Mouse (Mus musculus) cortical plate, adult 2 months (tissue): ENCODE measurements around the gene Camkmt. TPM values are rescaled to one million over a fixed set of nuclear protein-coding genes. Genes with fewer than 3 reads are reported as not detected.

Experiments used
- H3K27ac ChIP-seq: fragments of 200-500 bp; 2 replicates; pipeline ENCODE4 v1.5.1; 2012; ENCODE audit warnings: low read length, control low read depth, inconsistent platforms; ENCODE audit not compliant: insufficient read depth
- H3K4me1 ChIP-seq: fragments of 200-500 bp; 2 replicates; pipeline ENCODE4 v1.6.1; 2011; ENCODE audit warnings: low read length; ENCODE audit not compliant: control insufficient read depth, insufficient read depth
- H3K4me3 ChIP-seq: fragments of 200-500 bp; 2 replicates; pipeline ENCODE4 v1.5.1; 2011; ENCODE audit warnings: mild to moderate bottlenecking, low read length, control low read depth; ENCODE audit not compliant: insufficient read depth
- CTCF ChIP-seq: fragments of 200-500 bp; IDR thresholded peaks from 2 replicates; pipeline ENCODE4 v1.5.1; 2011; ENCODE audit warnings: mild to moderate bottlenecking, control low read depth, low read length; ENCODE audit not compliant: insufficient read depth; ENCODE audit errors: extremely low read depth
- POLR2A ChIP-seq: fragments of 200-500 bp; IDR thresholded peaks from 2 replicates; pipeline ENCODE4 v1.6.1; 2011; ENCODE audit warnings: mild to moderate bottlenecking, low read length, control low read depth; ENCODE audit not compliant: insufficient read depth; ENCODE audit errors: extremely low read depth
- polyA plus RNA-seq: library from polyadenylated mRNA; depleted of rRNA; stranded (reverse); fragments of >200 nt; gene quantifications from 2 replicates; pipeline ENCODE4 v1.2.3, GENCODE M21; 2012

Camkmt gene
- polyA plus RNA-seq, 1 experiment, result 7.0 TPM

DNA sequence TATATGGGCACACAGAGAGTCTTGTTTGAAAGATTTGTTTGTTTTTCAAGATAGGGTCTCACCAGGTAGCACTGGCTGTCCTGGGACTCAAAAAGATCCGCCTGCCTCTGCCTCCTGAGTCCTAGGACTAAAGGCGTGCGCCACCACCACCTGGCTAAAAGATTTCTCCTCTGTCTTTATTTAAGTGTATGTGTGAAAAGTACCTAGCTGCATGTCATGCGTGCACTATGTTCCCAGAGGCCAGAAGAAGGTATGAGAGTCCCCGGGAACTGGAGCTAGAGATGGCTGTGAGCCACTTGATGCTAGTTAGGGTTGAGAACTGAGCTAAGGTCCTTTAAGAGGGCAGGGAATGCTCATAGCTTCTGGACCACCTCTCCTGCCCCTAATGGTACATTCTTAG lies 277.0 kb downstream of the Camkmt start:
- Histone ChIP-seq H3K4me1 (no peaks in the 10 kb centered on the region), H3K27ac (no peak overlapping the region), H3K4me3 (no peak overlapping the region)
- no peak for TF ChIP-seq CTCF
- TF ChIP-seq POLR2A, result no peak

DNA sequence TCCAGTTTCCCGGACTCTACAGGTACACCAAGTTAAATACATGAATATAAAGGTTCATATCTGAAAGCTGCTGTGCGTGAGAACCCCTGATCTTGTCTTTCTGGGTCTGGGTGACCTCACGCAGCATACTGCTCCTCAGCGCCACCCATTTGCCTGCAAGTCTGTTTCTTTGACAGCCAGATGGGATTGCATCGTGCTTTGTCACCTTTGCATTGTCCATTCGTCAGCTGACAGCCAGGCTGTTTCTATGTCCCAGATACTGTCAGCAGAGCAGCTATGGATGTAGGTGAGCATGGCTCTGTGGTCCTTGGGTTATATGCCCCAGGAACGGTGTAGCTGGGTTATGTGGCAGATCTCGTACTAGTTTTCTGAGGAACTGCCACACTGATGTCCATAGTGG lies 278.4 kb downstream of the Camkmt start:
- Histone ChIP-seq H3K4me3 (no peak overlapping the region), H3K4me1 (no peaks in the 10 kb centered on the region), H3K27ac (no peak overlapping the region)
- no peak for TF ChIP-seq POLR2A

DNA sequence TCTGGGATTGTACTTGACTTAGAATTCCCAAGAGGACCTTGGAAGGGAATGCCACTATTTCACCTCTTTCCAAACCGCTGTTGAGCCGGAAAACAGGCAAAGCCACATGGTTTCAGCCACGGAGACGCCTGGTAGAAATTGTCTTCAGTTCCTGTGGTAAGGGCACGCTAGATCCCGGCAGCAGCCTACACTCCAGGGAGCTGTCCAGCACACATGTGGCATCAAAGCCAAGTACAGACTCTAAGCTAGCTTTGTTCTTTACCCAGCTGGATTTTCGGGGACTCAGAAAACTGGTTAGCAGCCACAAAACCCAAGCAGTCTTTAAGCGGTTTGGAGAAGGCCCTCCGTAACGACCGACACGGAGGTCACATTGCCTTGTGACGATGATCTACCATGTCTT lies 281.7 kb downstream of the Camkmt start:
- TF ChIP-seq POLR2A (no peak), CTCF (no peak)
- Histone ChIP-seq H3K4me1 (peaks cover 2% of the 10 kb centered on the region; the same call in 1 of the 2 replicates), H3K4me3 (no peak overlapping the region), H3K27ac (no peak overlapping the region)

DNA sequence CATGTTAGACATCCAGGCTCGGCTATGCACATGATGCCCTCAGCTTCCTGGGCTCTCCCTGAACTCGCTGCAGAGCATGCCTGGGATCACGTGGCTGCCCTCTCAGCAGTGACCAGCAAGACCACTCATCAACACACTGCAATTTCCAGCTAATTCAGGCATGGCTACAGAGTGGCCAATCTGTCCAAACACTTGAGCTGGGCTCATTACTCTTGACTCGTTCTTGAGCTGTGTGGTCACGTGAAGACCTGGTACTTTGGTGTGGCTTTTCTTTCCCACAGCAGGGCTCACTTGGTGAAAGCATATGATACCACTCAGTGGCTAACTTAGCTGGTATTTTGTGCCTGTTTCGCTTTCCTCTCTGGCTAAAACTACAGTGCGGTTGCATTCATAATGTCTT lies 282.2 kb downstream of the Camkmt start:
- peaks cover 2% of the 10 kb centered on the region; the same call in 1 of the 2 replicates for H3K4me1 ChIP-seq

DNA sequence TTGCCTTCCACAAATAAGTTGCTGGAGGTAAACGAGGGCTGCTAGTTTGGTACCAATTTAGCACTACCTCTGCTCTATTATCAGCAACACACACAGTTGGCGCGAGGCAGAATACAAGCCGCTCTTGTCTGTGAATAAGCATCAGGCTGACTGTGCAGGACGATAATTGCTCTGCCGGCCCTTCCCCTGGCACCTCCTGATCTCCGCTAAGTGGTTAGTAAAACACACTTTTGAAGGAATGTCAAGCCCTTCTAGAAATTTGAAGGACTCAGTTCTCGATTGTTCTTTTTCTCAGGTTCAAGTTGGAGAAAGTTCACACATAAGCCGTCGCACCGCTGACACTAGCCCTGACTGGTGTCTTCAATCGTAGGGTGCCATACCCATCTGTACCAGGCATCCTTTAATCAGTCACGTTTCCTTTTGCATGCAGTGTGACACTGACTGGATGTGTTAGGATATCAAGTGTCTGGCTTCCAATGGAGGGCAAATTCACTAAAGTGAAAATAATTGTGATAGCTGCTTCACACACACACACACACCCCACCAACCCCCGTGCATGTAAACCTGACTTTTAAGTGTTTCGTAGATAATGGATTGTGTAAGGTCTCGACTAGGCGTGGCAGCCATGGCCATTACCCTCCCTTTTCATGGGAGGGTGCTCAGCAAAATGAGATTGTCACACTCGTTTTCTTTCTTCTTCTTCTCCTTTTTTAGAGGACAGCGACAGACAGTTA lies 283.9 kb downstream of the Camkmt start:
- Histone ChIP-seq H3K27ac (no peak overlapping the region), H3K4me1 (peaks cover 2% of the 10 kb centered on the region; the same call in 1 of the 2 replicates), H3K4me3 (no peak overlapping the region)
- TF ChIP-seq POLR2A, result no peak
- no peak for TF ChIP-seq CTCF

More for the DNA sequence above, 282.2 kb downstream of the Camkmt start:
- Histone ChIP-seq H3K27ac (no peak overlapping the region), H3K4me3 (no peak overlapping the region)
- TF ChIP-seq POLR2A (no peak), CTCF (no peak)

DNA sequence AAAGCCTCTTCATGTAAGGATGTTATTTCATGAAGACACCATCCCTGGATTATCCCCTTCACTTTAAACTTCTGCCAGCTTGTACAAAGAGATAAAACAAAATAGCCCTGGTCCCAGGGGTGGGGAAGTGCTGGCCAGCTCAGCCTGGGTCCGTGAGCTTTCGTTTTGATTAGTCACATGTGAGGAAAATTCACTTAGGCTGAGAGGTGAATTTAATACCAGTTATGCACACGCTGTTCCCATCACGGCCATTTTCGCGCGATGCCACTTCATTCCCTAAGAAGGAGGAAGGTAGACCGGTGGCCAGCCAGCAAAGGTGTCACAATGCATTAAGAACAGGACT lies 284.5 kb downstream of the Camkmt start:
- Histone ChIP-seq H3K27ac (no peak overlapping the region), H3K4me3 (no peak overlapping the region), H3K4me1 (peaks cover 2% of the 10 kb centered on the region; the same call in 1 of the 2 replicates)
- TF ChIP-seq CTCF, result no peak
- no peak for TF ChIP-seq POLR2A

DNA sequence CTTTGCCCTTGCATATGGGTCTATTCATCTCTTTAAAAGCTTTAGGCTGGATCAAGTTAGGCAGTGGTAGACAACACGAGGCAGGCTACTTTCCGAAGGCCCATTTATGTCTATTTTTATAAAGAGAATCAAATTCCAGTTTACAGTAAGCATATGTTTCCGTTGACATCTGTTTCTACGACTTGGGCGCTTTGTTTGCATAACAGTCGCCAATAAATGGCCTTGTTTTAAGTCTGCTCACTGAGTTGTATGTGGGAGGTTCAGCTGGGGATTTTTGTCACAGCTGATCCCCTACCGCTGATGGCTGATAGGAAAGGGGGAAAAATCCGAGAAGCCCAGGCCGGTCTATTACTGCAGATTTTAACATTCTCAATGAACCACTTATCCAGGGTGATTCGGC lies 285.2 kb downstream of the Camkmt start:
- H3K27ac ChIP-seq, result no peak overlapping the region
- TF ChIP-seq CTCF (no peak), POLR2A (no peak)
- peaks cover 2% of the 10 kb centered on the region; the same call in 1 of the 2 replicates for H3K4me1 ChIP-seq

DNA sequence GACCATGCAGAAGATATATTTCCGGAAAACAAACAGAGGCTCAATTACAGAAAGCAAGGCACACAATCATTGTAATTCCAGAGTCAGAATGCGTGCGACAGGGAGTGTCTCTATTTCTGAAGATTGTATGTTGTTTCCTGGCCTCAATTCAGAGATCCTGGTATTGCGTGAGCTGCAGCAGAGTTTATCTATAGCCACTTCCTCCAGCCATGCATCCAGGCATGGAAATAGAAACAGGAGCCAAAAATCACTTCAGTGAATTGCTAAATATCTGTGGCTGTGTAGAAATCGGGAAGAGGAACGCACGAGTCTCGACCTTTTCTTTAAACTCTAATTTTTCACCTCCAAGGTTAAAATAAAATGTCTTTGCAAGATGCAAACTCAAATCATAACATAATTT lies 287.1 kb downstream of the Camkmt start:
- no peak for TF ChIP-seq CTCF
- TF ChIP-seq POLR2A, result no peak
- Histone ChIP-seq H3K27ac (no peak overlapping the region), H3K4me3 (no peak overlapping the region), H3K4me1 (peaks cover 2% of the 10 kb centered on the region; the same call in 1 of the 2 replicates)

More for the DNA sequence above, 285.2 kb downstream of the Camkmt start:
- H3K4me3 ChIP-seq, result no peak overlapping the region

DNA sequence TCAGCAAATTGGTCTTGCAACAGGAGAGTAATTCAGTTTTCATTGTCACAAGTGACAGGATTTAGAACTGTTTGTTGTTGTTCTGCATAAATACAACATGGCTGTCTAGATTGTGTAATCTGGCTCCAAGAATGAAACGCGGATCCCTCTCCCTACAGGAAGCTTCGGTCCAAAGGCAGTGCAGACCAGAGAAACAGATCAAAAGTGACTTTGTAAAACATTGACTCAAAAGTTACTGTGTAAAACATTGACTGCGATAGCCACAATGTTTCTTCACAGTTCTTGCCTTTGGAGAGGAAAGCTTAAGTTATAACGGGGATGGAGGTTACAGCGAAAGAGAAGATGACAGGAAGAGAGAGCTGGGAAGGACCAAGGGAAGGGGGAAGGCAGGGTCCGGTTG lies 288.7 kb downstream of the Camkmt start:
- Histone ChIP-seq H3K4me1 (peaks cover 2% of the 10 kb centered on the region; the same call in 1 of the 2 replicates), H3K4me3 (no peak overlapping the region), H3K27ac (no peak overlapping the region)
- TF ChIP-seq CTCF (no peak), POLR2A (no peak)

DNA sequence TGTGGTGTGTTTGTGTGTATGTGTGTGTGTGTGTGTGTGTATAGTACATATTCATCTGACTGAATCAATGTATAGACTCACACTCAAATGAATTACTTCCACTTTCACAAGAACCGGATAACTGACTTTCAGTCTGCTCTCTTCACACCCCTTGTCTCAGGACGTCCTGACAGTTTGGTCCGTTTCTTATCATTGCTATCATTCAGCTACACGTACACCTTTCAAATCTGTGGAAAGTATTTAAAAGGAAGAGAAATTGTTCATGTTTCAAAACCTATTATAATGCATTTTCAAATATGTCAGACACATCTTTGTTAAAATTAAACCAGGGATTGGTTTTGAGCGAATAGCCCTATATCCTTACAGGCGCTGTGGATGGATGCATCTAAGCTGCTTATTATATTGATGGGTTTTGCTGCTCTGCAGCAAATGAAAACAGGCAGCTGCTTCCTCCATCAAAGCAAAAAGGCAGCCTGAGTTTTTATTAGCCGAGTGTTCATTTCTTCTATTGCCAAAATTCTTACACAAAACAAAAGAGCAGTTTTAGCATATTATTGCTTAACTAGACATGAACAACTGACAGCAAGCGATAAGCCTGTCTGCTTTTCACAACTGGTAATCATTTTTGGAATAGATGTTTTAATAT lies 291.3 kb downstream of the Camkmt start:
- H3K27ac ChIP-seq, result no peak overlapping the region
- no peak overlapping the region for H3K4me3 ChIP-seq
- H3K4me1 ChIP-seq, result no peaks in the 10 kb centered on the region
- TF ChIP-seq CTCF (no peak), POLR2A (no peak)
